Mouse (Mus musculus): ENCODE results near the gene Olfr299.

The Olfr299 gene

DNA sequence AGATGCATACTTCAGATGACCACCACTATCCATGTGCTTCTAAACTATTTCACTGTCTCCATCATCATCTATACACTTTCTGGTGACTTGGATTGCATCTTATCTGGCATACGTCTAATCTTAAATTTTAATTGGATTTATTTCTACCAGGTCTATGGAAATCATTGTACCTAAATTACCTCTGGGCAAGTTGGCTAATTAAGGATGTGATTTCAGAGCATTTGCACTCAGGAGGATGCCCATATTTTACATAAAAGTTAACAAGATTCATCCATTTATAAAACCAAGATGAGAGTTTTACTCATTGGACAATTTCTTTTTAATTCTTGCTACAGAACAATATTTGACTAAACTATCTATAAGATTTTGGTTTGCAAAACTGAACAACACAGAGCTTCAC is at the start of gene Olfr299:
Olfr299 (plus strand) TSS at position 301 of the 400 bp plus-strand sequence.
- DNase-seq (ENCODE audit: low spot score) = no peak

DNA sequence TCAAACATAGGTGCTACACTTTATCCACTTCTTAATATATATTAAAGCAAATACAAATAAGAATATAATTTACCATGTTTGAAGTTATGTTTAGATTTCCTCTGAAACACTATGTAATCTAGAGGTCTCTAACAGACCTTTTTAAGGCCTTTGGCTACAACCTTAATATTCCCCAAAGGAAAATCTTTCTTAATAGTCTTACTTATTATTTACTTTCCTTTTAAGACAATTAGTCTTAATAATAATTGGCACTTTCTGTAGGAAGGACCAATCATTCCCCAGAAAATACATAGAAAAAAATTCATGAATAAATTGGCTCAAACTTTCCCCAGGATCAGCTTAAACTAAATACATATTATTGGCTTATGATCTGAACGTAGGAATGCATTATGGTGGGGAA is 32.7 kb downstream of the Olfr299 start, which contains the start of gene Olfr298:
Olfr298 (minus strand) TSS at position 101 of the 400 bp plus-strand sequence.
- no peak for DNase-seq (ENCODE audit: low spot score)

Measured in ovary, postnatal 10 days (tissue).